Mouse (Mus musculus) left cerebral cortex, postnatal 4 days (tissue): ENCODE measurements around the gene Krtap1-3. TPM values are rescaled to one million over a fixed set of nuclear protein-coding genes. Genes with fewer than 3 reads are reported as not detected.

Experiments used
- DNase-seq: peaks from one replicate; pipeline ENCODE4 v3.0.0-alpha.2; 2022
- intact Hi-C: fragments of 180-260 bp; cut with DNase I; formaldehyde crosslinking; loops from one replicate; pipeline ENCODE4 v1.15.1; 2025
- total RNA-seq, 2 experiments: library from RNA; stranded (reverse); gene quantifications; 2 replicates each; pipeline ENCODE4 v1.2.3; 2021

Gene Krtap1-3
- total RNA-seq, 2 experiments from 2014 or later: not detected

GRCm38 (mm10) chr11:99559366-99559765, 31.8 kb downstream of the Krtap1-3 start, which contains the start of gene Gm11939:
TSS of gene Gm11939 (minus strand) at chr11:99559466.
- intact Hi-C loops: no loop called here
- no peak for DNase-seq

- no peak for DNase-seq
- intact Hi-C loops: no loop called here
Observed at GRCm38 (mm10) chr11:99557976-99558745, 33.0 kb downstream of the Krtap1-3 start.

- DNase-seq: no peak
- intact Hi-C loops: no loop called here
Observed at GRCm38 (mm10) chr11:99556753-99557152, 34.4 kb downstream of the Krtap1-3 start, which contains the start of gene Krtap3-2. TSS of gene Krtap3-2 (minus strand) at chr11:99556853.

GRCm38 (mm10) chr11:99556195-99556594, 34.9 kb downstream of the Krtap1-3 start:
- intact Hi-C loops: no loop called here

GRCm38 (mm10) chr11:99550765-99551164, 40.4 kb downstream of the Krtap1-3 start, which contains the start of gene Krtap3-3:
TSS of gene Krtap3-3 (minus strand) at chr11:99550865.
- intact Hi-C loops: no loop called here
- DNase-seq: no peak

More at GRCm38 (mm10) chr11:99556195-99556594, 34.9 kb downstream of the Krtap1-3 start:
- no peak for DNase-seq

GRCm38 (mm10) chr11:99547892-99548291, 43.2 kb downstream of the Krtap1-3 start:
- no peak for DNase-seq

More at GRCm38 (mm10) chr11:99547892-99548291, 43.2 kb downstream of the Krtap1-3 start:
- intact Hi-C loops: no loop called here

Other genes with a start within 250 kb of the Krtap1-3 start
- gene Krt27, start 240.2 kb downstream of the Krtap1-3 start, total RNA-seq: not detected
- not detected for gene Krt28, start 216.4 kb downstream of the Krtap1-3 start, total RNA-seq
- gene Krt10, start 202.0 kb downstream of the Krtap1-3 start, total RNA-seq: 10 to 100 TPM in 1 of 2 experiments, 1 to 10 TPM in 1; 9.5 to 12.3 TPM
- 1 to 10 TPM; 1.2 to 1.7 TPM for gene Krt12, start 169.1 kb downstream of the Krtap1-3 start, total RNA-seq
- gene Krt20, start 153.2 kb downstream of the Krtap1-3 start, total RNA-seq: not detected
- not detected for gene Krt23, start 98.2 kb downstream of the Krtap1-3 start, total RNA-seq
- gene Krt39, start 70.0 kb downstream of the Krtap1-3 start, total RNA-seq: not detected
- not detected for gene Krt40, start 48.2 kb downstream of the Krtap1-3 start, total RNA-seq
- gene Krtap3-3, start 40.5 kb downstream of the Krtap1-3 start, total RNA-seq: not detected
- gene Krtap3-2, start 34.5 kb downstream of the Krtap1-3 start, total RNA-seq: not detected
- gene Gm11939, start 31.9 kb downstream of the Krtap1-3 start, total RNA-seq: not detected
- not detected for gene Krtap3-1, start 24.7 kb downstream of the Krtap1-3 start, total RNA-seq
- not detected for gene Krtap1-5, start 10.3 kb downstream of the Krtap1-3 start, total RNA-seq
- gene Krtap1-4, start 7.7 kb downstream of the Krtap1-3 start, total RNA-seq: not detected
- gene Krtap9-3, start 6.8 kb upstream of the Krtap1-3 start, total RNA-seq: not detected
- gene Gm11938, start 12.0 kb upstream of the Krtap1-3 start, total RNA-seq: not detected
- not detected for gene Gm11937, start 18.9 kb upstream of the Krtap1-3 start, total RNA-seq
- not detected for gene Krtap2-4, start 23.5 kb upstream of the Krtap1-3 start, total RNA-seq
- gene Gm11562, start 29.1 kb upstream of the Krtap1-3 start, total RNA-seq: not detected
- gene Krtap4-1, start 36.9 kb upstream of the Krtap1-3 start, total RNA-seq: not detected
- gene Krtap4-2, start 43.7 kb upstream of the Krtap1-3 start, total RNA-seq: not detected
- gene Krtap4-7, start 52.8 kb upstream of the Krtap1-3 start, total RNA-seq: not detected
- not detected for gene Gm11555, start 58.9 kb upstream of the Krtap1-3 start, total RNA-seq
- gene Gm11563, start 67.6 kb upstream of the Krtap1-3 start, total RNA-seq: not detected
- not detected for gene Krtap4-6, start 74.6 kb upstream of the Krtap1-3 start, total RNA-seq
- gene Gm14190, start 99.4 kb upstream of the Krtap1-3 start, total RNA-seq: not detected
- gene Gm14180, start 143.0 kb upstream of the Krtap1-3 start, total RNA-seq: not detected
- gene Gm11595, start 181.6 kb upstream of the Krtap1-3 start, total RNA-seq: not detected
- gene Krtap4-8, start 189.4 kb upstream of the Krtap1-3 start, total RNA-seq: not detected
- not detected for gene Krtap4-9, start 193.9 kb upstream of the Krtap1-3 start, total RNA-seq
- not detected for gene Gm11596, start 202.1 kb upstream of the Krtap1-3 start, total RNA-seq
- gene Gm11569, start 207.6 kb upstream of the Krtap1-3 start, total RNA-seq: not detected
- not detected for gene Gm11554, start 213.1 kb upstream of the Krtap1-3 start, total RNA-seq
- not detected for gene Krtap4-13, start 218.6 kb upstream of the Krtap1-3 start, total RNA-seq
- gene Gm11564, start 224.3 kb upstream of the Krtap1-3 start, total RNA-seq: not detected
- not detected for gene 2300003K06Rik, start 246.7 kb upstream of the Krtap1-3 start, total RNA-seq